Mouse (Mus musculus): Measurements from ENCODE around the gene Acbd5.
"Not testable (repeated sequence)": the region's sequence is repeated elsewhere in the genome, so short reads cannot be mapped to it uniquely, and the experiment has no call there.

- TF ChIP-seq POLR2A (IDR thresholded peaks at IDR 0.05; ENCODE audit: borderline replicate concordance, insufficient read depth, low read length); CTCF (IDR thresholded peaks at IDR 0.05; ENCODE audit: borderline replicate concordance, insufficient read depth, low read depth, low read length): not testable (repeated sequence)
These were observed 27.3 kb upstream of the Acbd5 start for GRCm38 (mm10) chr2:23040690-23041089.
